Mouse (Mus musculus) urinary bladder, postnatal 25 days (tissue): ENCODE data around the gene Duox2.
A peak's percentile ranks its signal among the peaks of the same experiment; 100 is the strongest.

Source experiments
- DNase-seq: peaks from one replicate; pipeline ENCODE4 v3.0.0; 2022; ENCODE audit warnings: low spot score

Gene Duox2

GRCm38 (mm10) chr2:122237891-122238470 lies 60.3 kb downstream of the Duox2 start:
- no peak for DNase-seq

DNA sequence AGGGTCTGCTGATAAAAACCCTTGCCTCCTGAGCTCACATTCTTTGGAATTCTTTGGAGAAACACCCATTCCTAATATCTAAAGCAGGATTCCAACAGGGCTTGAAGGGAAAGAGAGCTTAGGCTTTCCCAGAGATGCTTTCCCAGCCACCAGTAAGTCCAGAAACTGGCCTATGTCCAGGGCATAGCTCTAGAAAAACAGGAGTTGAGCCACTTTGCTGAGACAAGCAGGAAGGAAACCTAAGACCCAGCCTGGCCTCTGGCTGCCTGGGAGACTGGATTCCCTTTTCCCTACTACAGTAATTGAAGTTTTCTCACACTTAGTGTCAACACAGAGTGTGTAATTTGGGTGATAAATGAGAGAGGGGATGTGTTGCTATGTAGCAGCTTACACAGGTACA lies 61.9 kb downstream of the Duox2 start:
- no peak for DNase-seq

GRCm38 (mm10) chr2:122235425-122235824 lies 62.8 kb downstream of the Duox2 start:
- DNase-seq: no peak

DNA sequence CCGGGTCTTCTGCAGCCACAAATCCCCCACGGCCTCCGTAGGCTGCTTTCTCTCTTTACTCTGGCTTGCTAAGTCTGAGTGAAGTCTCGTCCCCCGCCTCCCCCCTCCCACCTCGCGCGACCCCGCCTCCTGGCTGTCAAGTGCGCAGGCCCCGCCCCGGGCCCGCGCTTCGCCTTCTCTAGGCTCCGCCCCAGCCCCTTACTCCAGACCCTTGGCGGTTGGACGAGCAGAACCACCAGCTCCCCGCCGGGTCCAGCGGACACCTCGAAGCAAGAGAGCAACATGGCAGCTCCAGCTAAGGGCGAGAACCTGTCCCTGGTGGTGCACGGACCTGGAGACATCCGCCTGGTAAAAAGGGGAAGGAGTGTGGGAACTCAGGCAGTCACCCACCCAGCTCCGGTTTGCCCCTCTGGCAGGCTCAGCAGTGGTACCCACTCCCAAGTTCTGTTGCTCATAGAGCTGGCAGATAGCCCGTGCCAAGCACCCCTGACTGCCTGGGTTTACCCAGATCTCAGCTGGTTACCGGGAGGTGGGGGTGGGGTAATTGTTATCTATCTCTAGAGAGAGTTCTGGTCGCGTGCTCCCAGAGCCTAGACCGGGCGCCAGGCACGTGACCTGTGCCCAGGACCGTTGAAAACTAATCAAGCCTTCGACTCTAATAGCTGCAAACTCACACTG lies 63.5 kb downstream of the Duox2 start, which contains the start of gene Sord:
Gene Sord (plus strand): TSS at position 139 of the 678 bp plus-strand sequence.
- DNase-seq: peak; percentile 67

DNA sequence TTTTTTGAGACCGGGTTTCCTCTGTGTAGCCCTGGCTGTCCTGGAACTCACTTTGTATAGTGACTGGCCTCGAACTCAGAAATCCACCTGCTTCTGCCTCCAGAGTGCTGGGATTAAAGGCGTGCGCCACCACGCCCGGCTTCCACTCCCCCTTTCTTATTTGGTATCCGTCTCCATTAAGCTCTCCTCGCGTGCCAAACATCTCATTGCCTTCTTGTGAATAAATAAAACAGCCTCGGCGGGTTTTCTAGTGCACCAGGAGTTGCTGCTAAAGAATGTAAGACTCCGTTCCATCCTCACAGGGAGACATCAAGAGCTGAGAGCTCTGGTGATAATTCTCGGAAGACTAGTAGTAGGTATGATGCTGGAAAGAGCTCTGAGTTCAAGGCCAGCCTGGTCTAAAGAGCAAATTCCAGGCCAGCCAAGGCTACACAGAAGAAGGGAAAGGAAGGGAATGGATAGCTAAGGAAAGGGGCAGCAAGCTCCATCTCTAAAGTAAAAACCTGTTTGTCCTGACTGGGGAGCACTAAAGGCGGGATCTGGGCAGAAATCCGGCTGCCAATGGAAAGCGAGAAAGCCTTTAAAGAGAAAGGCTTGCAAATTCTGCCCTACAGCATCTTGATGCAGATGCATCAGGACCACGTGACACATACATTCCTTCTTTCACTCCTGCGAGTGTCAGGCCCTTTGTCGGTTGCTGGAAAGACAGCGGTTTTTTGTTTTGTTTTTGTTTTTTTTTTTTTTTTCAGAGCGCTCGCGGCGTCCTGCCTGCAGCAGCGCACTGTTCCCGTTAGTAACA lies 64.3 kb downstream of the Duox2 start:
- peak; percentile 17 for DNase-seq

DNA sequence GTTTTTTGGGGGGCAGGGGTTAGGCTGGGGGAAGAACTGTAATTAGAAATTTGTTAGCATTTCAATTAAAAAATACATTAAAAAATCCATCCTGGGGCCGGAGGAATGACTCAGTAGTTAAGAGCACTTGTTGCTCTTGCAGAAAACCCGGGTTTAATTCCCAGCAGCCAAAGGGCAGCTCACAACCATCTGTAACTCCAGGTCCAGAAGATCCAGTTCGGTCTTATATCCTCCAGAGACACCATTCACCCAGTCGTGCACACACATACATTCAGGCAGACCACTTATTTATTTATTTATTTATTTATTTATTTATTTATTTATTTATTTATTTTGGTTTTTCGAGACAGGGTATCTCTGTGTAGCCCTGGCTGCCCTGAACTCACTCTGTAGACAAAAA lies 64.9 kb downstream of the Duox2 start:
- DNase-seq: no peak

DNA sequence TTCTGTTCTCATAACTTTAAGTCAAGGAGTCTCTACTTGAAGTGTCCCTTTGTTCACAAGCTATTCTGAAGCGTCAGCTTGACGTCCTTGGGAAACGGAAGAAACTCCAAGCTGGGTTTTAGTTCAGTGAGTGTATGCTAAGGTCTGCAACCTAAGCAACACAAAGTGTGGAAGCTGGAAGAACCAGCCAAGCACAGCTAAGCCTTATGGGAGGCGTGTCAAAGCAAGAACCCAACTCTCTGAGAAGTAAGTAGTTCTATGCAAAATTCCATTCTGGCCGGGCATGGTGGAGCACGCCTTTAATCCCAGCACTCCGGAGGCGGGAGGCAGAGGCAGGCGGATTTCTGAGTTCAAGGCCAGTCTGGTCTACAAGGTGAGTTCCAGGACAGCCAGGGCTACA lies 66.6 kb downstream of the Duox2 start:
- no peak for DNase-seq

DNA sequence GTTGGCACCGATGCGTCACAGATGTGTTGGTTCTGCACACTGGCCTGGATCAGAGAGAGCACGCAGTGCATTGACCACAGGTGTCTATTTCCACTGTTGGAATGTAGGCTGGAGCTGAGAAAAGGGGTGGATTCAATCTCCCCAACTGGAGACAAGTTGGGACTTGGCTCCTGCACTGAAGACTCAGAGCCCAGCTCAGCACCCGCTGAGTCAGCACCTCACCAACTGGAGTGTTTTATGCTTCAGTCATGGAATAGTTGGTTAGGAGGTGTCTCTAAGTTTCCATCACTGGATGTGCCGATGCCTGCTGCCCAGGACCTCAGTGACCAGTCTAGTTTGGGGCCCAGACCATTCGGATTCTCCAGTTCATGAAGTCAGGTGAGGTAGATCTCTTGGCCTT lies 67.9 kb downstream of the Duox2 start:
- DNase-seq: peak; percentile 28
